Mouse (Mus musculus): ENCODE results near the gene Cavin1.

Gene Cavin1

DNA sequence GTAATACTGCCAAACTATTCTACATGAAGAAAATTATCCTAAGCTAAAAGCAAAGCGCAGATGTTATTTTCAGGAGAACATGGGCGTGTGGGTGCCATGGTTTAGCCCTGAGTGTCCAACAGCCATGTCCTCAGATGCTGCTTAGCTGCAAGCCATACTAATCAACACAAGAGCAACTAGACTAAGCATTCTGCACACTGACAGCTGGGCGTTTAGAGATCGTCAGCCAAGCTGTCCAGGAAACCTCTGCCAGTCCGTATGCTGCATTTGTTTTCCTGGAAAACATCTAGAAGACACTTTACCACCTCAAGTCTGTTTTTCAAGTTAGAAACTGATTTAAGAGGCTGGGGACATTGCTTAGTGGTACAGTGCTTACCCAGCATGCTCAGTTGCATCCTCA lies 56.3 kb downstream of the Cavin1 start:
- in situ Hi-C loops (cut with MboI), result no loop called here

DNA sequence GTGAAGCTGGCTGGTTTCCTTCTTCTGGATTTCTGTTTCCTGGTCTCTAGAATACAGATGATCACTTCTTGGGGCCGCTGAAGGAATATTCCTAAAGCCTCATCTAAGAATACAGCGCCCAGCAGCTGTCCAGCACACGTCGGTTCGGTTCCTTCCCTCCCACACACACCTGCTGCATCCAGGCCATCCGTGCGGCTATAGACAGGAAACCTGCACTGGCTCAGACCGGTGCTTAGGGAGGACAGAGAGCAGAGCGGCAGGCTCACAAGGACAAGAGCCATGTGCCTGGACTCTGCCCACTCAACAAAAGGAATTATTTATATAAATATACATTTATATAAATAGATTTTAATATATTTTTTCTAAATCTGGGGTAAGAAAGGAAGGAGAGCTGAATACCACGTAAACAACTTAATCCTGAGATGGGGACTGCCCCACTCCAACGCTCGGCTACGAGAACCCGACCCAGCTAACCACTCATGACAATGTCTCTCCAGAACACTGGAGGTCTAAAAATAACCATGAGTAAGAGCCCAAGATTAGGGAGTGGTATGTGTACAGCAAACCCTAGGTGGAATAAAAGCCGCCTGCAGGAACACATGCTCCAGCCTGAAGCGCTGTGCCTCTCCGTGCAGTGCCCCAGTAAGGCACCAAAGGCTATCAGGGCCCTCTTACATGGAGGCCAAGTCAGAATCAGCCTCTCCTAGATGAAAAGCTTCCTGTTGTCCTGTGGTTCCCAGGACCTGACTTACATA lies 58.1 kb downstream of the Cavin1 start:
- in situ Hi-C loops (cut with MboI), result no loop called here

DNA sequence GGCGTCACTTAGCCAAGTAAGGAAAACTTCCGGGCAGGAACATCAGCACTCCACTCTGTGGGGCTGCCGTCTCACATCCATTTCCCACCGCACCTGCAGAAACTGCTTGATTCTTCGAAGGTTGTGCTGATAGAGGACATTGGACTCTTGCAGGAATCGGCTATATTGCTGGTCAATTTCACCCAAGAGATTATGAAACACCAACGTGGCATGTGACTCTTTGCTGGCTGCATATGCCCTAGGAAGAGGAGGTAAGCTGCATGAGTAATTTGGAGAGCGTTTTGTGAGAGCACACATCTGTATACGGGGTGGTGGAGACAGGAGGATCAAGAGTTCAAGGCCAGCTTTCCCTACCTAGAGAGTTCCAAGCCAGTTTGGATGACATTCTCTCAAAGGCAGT lies 62.1 kb downstream of the Cavin1 start:
- in situ Hi-C loops (cut with MboI), result loop anchor here (5.0 kb wide), 1 partner anchor 49 kb away; no protein-coding TSS in a partner anchor

DNA sequence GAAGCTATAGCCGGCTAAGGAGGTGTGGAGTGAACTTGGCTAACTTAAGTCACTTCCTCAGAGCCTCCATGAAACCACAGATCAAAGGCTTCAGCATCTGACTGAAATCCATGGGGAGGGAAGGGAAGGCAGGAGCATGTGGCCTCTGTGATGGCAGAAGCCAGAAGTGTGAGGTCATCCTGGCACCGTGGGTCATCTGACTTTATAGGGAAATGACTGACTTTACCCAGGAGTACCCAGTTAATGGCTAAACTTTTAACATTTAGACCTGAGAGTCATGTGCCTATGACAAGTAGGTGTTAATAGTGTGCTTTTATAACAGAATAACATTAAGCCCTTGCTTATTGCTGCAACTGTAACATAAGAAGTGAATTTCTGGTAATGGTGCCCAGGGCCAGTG lies 62.6 kb downstream of the Cavin1 start:
- in situ Hi-C loops (cut with MboI), result loop anchor here (5.0 kb wide), 1 partner anchor 49 kb away; no protein-coding TSS in a partner anchor

DNA sequence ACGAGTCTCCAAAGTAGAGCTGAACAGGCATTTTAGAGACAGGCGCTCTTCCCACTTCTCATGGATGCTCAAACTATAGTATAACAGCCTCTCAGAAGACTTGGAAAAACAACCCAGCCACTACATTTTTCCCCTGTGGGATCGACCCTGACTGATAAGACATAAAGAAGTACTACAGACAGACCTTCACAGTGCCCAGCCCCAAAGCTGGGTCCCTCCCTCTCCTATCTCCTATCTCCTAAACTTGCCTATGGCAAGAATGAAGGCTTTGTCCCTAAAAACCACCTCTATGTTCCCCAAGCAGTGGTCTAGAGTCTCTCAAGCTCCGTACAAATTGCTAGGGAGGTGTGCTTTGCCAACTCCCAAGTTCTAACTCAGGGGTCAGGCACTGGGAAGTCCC lies 63.8 kb downstream of the Cavin1 start:
- in situ Hi-C loops (cut with MboI), result loop anchor here (5.0 kb wide), 1 partner anchor 50 kb away; no protein-coding TSS in a partner anchor
